9 mouse cellular contexts compared by ENCODE assay signal in the genomic region with DNA sequence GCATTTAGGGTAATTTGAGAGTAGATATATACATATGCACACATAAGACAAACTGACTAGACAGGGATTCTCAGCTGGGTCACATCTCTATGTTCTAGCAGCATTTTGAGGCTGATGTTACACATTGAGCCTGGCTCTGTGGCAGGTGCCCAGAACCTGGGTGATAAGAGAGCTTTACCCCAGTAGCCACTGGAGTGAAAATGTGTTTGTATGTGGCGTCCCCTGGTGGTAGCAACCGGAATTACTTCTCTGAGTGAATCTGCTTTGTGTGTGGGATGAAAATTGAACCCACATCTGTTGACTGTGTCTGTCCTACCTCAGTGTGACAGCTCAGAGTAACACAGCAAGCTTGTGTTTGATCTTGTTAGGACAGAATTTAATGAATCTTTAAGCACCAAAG. TPM values are rescaled to one million over a fixed set of nuclear protein-coding genes. Genes with fewer than 3 reads are reported as not detected.
DNase-seq lines count a peak whose midpoint lies in the region; ATAC-seq lines count a peak whose summit lies in the region.
"Not testable (repeated sequence)": the region's sequence is repeated elsewhere in the genome, so short reads cannot be mapped to it uniquely, and the experiment has no call there.
"Had no signal": no experiment of that assay in that cellular context is flagged by ENCODE, and none has a peak within 500 bp of the region (broad histone marks: within the 10 kb centered on the region; RNA-seq: fewer than 3 reads in every experiment).

No protein-coding gene starts in this region.

- not testable (repeated sequence) for H3K9me3 ChIP-seq in forebrain, embryonic 10.5 days; hindbrain, embryonic 11.5 days (ENCODE audit: control insufficient read depth, low read length)

- H3K27ac ChIP-seq in forebrain, embryonic 10.5 days; hindbrain, embryonic 11.5 days (ENCODE audit: low read depth, low read length): not testable (repeated sequence)

- H3K9ac ChIP-seq in hindbrain, embryonic 11.5 days (ENCODE audit: low read depth, low read length) = not testable (repeated sequence)

- peak; percentile 51 for DNase-seq in NIH3T3 (ENCODE audit: low read depth)
- DNase-seq in c-Kit-positive CD71-positive TER-119-negative erythroid progenitor cells, embryonic 14.5 days (ENCODE audit: low read depth) = peak; percentile 56
- DNase-seq in forebrain, embryonic 10.5 days (ENCODE audit: extremely low spot score, low spot score) = peak; percentile 59
- DNase-seq in hindbrain, embryonic 11.5 days (ENCODE audit: low spot score) = peak; percentile 64
- peak; percentile 4 for DNase-seq in left cerebral cortex, adult 11 months (ENCODE audit: low spot score)
- peak; percentile 48 for DNase-seq in lung, postnatal 14 days
- peak; percentile 3 for DNase-seq in retina, postnatal 7 days (ENCODE audit: low read depth, low spot score)
- peak; percentile 55 to 61 for DNase-seq in thymus, postnatal 36 days

- whole genome bisulfite sequencing in forebrain, embryonic 10.5 days = 1% methylated on average over 2 of the region's 2 CpGs
- 2% methylated on average over 2 of the region's 2 CpGs for WGBS in hindbrain, embryonic 11.5 days

- not testable (repeated sequence) for ATAC-seq in hindbrain, embryonic 11.5 days (ENCODE audit: low FRiP score)

- not testable (repeated sequence) for H3K4me3 ChIP-seq in forebrain, embryonic 10.5 days; hindbrain, embryonic 11.5 days (ENCODE audit: low read depth, low read length)

- H3K27me3 ChIP-seq in forebrain, embryonic 10.5 days (ENCODE audit: poor library complexity, severe bottlenecking); hindbrain, embryonic 11.5 days (ENCODE audit: control insufficient read depth, insufficient read depth, low read length): not testable (repeated sequence)

- H3K36me3 ChIP-seq in forebrain, embryonic 10.5 days (replicated peaks); hindbrain, embryonic 11.5 days (ENCODE audit: control insufficient read depth, insufficient read depth, low read length): not testable (repeated sequence)

- not testable (repeated sequence) for H3K4me1 ChIP-seq in forebrain, embryonic 10.5 days; hindbrain, embryonic 11.5 days (replicated peaks; ENCODE audit: control insufficient read depth, insufficient read depth, low read length)

- not testable (repeated sequence) for H3K4me2 ChIP-seq in hindbrain, embryonic 11.5 days (replicated peaks; ENCODE audit: low read depth, low read length)

RNA-seq across cellular contexts. Expression of gene Gja3, which starts 12.0 kb away (rescaled TPM):
- polyA plus RNA-seq in forebrain, embryonic 10.5 days (2016; fragmentation: Nextera tagmentation; extraction: Ambion mirVana) = 0.06 TPM in 1 of 2 replicates, not detected in the other
- not detected in 2 replicates for polyA plus RNA-seq in hindbrain, embryonic 11.5 days (2014; fragmentation: Nextera tagmentation; extraction: Ambion mirVana)

RNA-seq across cellular contexts. Expression of gene Gjb2, which starts 34.6 kb away (rescaled TPM):
- polyA plus RNA-seq in forebrain, embryonic 10.5 days (2016; fragmentation: Nextera tagmentation; extraction: Ambion mirVana) = 0.50 and 0.83 TPM in 2 replicates
- polyA plus RNA-seq in hindbrain, embryonic 11.5 days (2014; fragmentation: Nextera tagmentation; extraction: Ambion mirVana) = 21.1 and 34.3 TPM in 2 replicates

RNA-seq across cellular contexts. Expression of gene Gm4491, which starts 45.8 kb away (rescaled TPM):
- not detected in 2 replicates for polyA plus RNA-seq in forebrain, embryonic 10.5 days (2016; fragmentation: Nextera tagmentation; extraction: Ambion mirVana)
- polyA plus RNA-seq in hindbrain, embryonic 11.5 days (2014; fragmentation: Nextera tagmentation; extraction: Ambion mirVana) = not detected in 2 replicates
- polyA plus RNA-seq: hindbrain, embryonic 12.5 days had no signal

Comparison
In these comparisons a context has a peak if more than half of its experiments do, and no peak if none do; other contexts are left out.
1. DNase-seq: peak in every context shown above with its lines; median percentile 64 in hindbrain, embryonic 11.5 days; 59 in forebrain, embryonic 10.5 days; 58 in thymus, postnatal 36 days; 56 in c-Kit-positive CD71-positive TER-119-negative erythroid progenitor cells, embryonic 14.5 days; 51 in NIH3T3; 48 in lung, postnatal 14 days; 4 in left cerebral cortex, adult 11 months; 3 in retina, postnatal 7 days.
2. RNA of gene Gjb2, which starts 34.6 kb away (polyA plus RNA-seq): 21.1 to 34.3 TPM in hindbrain, embryonic 11.5 days; 0.50 to 0.83 TPM in forebrain, embryonic 10.5 days; every median in the first group is over 10 times any median in the second.